Mouse (Mus musculus) lung, postnatal 0 days (tissue): ENCODE results near the gene Pagr1b. TPM values are rescaled to one million over a fixed set of nuclear protein-coding genes. Genes with fewer than 3 reads are reported as not detected.

Source experiments
- ATAC-seq: fragments of 200-750 bp; cut with Nextera tagmentation; 2 replicates; pipeline ENCODE4 v1.8.0; 2017; ENCODE audit warnings: moderate library complexity
- DNase-seq: peaks from one replicate; pipeline ENCODE4 v3.0.0-alpha.2; 2016; ENCODE audit warnings: low spot score
- H3K27ac ChIP-seq: fragments of 300-500 bp; sonication (generic); 2 replicates; pipeline ENCODE4 v1.5.1; 2014; ENCODE audit warnings: antibody characterized with exemption, mild to moderate bottlenecking, low read length, mixed read lengths
- H3K27me3 ChIP-seq: fragments of 300-500 bp; sonication (generic); replicated peaks from 2 replicates; pipeline ENCODE4 v1.6.1; 2014; ENCODE audit warnings: low read length, mixed read lengths; ENCODE audit not compliant: insufficient read depth
- H3K36me3 ChIP-seq: fragments of 300-500 bp; sonication (generic); 2 replicates; pipeline ENCODE4 v1.6.1; 2014; ENCODE audit warnings: low read length, mixed read lengths; ENCODE audit not compliant: insufficient read depth
- H3K4me1 ChIP-seq: fragments of 300-500 bp; sonication (generic); 2 replicates; pipeline ENCODE4 v1.6.1; 2014; ENCODE audit warnings: antibody characterized with exemption, low read depth, low read length, mixed read lengths; ENCODE audit not compliant: insufficient read depth
- H3K4me2 ChIP-seq: fragments of 300-500 bp; sonication (generic); replicated peaks from 2 replicates; pipeline ENCODE4 v1.6.1; 2014; ENCODE audit warnings: low read depth, mild to moderate bottlenecking, low read length, moderate library complexity, mixed read lengths
- H3K4me3 ChIP-seq: fragments of 300-500 bp; sonication (generic); 2 replicates; pipeline ENCODE4 v1.5.1; 2014; ENCODE audit warnings: low read depth, low read length
- H3K9ac ChIP-seq: fragments of 300-500 bp; sonication (generic); replicated peaks from 2 replicates; pipeline ENCODE4 v1.6.1; 2014; ENCODE audit warnings: low read depth, mild to moderate bottlenecking
- H3K9me3 ChIP-seq: fragments of 300-500 bp; sonication (generic); 2 replicates; pipeline ENCODE4 v1.6.1; 2016; ENCODE audit warnings: low read length, mixed read lengths
- CTCF ChIP-seq: IDR thresholded peaks from 2 replicates; pipeline ENCODE4 v1.5.1; 2016; ENCODE audit warnings: antibody characterized with exemption, mild to moderate bottlenecking
- EP300 ChIP-seq: IDR thresholded peaks from 2 replicates; pipeline ENCODE4 v1.6.1; 2016; ENCODE audit warnings: antibody characterized with exemption, mild to moderate bottlenecking, control low read depth
- WGBS: fragments of 180-500 bp; shearing (Covaris S2); extraction: QIAGEN DNeasy Blood & Tissue Kit; methylation state at CpG from one replicate; pipeline ENCODE4 v1.1.7; 2014; 5-methylcytosine and 5-hydroxymethylcytosine counted together
- polyA plus RNA-seq: library from polyadenylated mRNA; unstranded; fragments of >200 nt; fragmentation: Nextera tagmentation; extraction: Ambion mirVana; gene quantifications from 2 replicates; pipeline ENCODE4 v1.2.1, GENCODE M21; 2015

The Pagr1b gene
- polyA plus RNA-seq, 1 experiment from 2014 or later = 1.1 TPM

GRCm38 (mm10) chr7:127017950-127018345 is 1.7 kb upstream of the Pagr1b start:
- no peaks in the 10 kb centered on the region for H3K27me3 ChIP-seq
- no peak overlapping the region for H3K4me3 ChIP-seq
- H3K36me3 ChIP-seq = no peaks in the 10 kb centered on the region; the same call in 1 of the 2 replicates
- WGBS = 31% methylated on average over 6 of the region's 6 CpGs
- H3K27ac ChIP-seq = peak overlapping the region; percentile 3; the same call in 1 of the 2 replicates
- no peaks in the 10 kb centered on the region for H3K9me3 ChIP-seq
- peaks cover 9% of the 10 kb centered on the region; the same call in 1 of the 2 replicates for H3K4me1 ChIP-seq
- no peak for TF ChIP-seq CTCF
- TF ChIP-seq EP300 = no peak
- no peak for ATAC-seq
- H3K4me2 ChIP-seq = no peak overlapping the region
- H3K9ac ChIP-seq = no peak overlapping the region
- no peak for DNase-seq

GRCm38 (mm10) chr7:127016971-127017949 is 976 bp upstream of the Pagr1b start, which contains the start of gene Pagr1a:
TSS of gene Pagr1a (minus strand) at chr7:127017352.
- WGBS = 1% methylated on average over 39 of the region's 39 CpGs
- peak; percentile 85 for ATAC-seq
- H3K4me1 ChIP-seq = peaks cover 9% of the 10 kb centered on the region; the same call in 1 of the 2 replicates

GRCm38 (mm10) chr7:127016486-127016938 is 228 bp upstream of the Pagr1b start:
- H3K36me3 ChIP-seq = no peaks in the 10 kb centered on the region
- peak overlapping the region; percentile 88 for H3K4me2 ChIP-seq
- H3K4me3 ChIP-seq = peak overlapping the region; percentile 62
- peak overlapping the region; percentile 92 for H3K27ac ChIP-seq
- TF ChIP-seq EP300 (no peak), CTCF (no peak)
- H3K4me1 ChIP-seq = peaks cover 7% of the 10 kb centered on the region; the same call in 1 of the 2 replicates
- under 1% methylated on average over 21 of the region's 22 CpGs for WGBS
- peak overlapping the region; percentile 62 for H3K9ac ChIP-seq
- peak; percentile 72 for DNase-seq
- H3K9me3 ChIP-seq = no peaks in the 10 kb centered on the region
- ATAC-seq = peak; percentile 49
- no peaks in the 10 kb centered on the region for H3K27me3 ChIP-seq

More at GRCm38 (mm10) chr7:127016971-127017949, 976 bp upstream of the Pagr1b start, which contains the start of gene Pagr1a:
- no peaks in the 10 kb centered on the region for H3K36me3 ChIP-seq
- peak within 1 kb of the TSS; percentile 62 for H3K9ac ChIP-seq
- DNase-seq = peak; percentile 100
- H3K9me3 ChIP-seq = no peaks in the 10 kb centered on the region
- H3K4me2 ChIP-seq = peak within 1 kb of the TSS; percentile 88
- TF ChIP-seq EP300 (no peak), CTCF (peak; percentile 82)
- H3K27me3 ChIP-seq = no peaks in the 10 kb centered on the region
- peak within 1 kb of the TSS; percentile 92 for H3K27ac ChIP-seq
- H3K4me3 ChIP-seq = peak within 1 kb of the TSS; percentile 62

GRCm38 (mm10) chr7:127016081-127016480 is 203 bp downstream of the Pagr1b start:
- Histone ChIP-seq H3K4me2 (peak overlapping the region; percentile 88), H3K4me1 (peaks cover 4% of the 10 kb centered on the region; the same call in 1 of the 2 replicates), H3K4me3 (peak overlapping the region; percentile 62), H3K36me3 (no peaks in the 10 kb centered on the region), H3K27me3 (no peaks in the 10 kb centered on the region), H3K9me3 (no peaks in the 10 kb centered on the region), H3K9ac (peak overlapping the region; percentile 62), H3K27ac (peak overlapping the region; percentile 92)
- TF ChIP-seq EP300 (no peak), CTCF (no peak)
- peak; percentile 65 for DNase-seq
- 4% methylated on average over 10 of the region's 10 CpGs for WGBS
- peak; percentile 8; the same call in 1 of the 2 replicates for ATAC-seq

- no peak overlapping the region for H3K4me2 ChIP-seq
These were observed 1.3 kb downstream of the Pagr1b start for GRCm38 (mm10) chr7:127014993-127015392.

GRCm38 (mm10) chr7:127014320-127014719 is 2.0 kb downstream of the Pagr1b start, which contains the start of gene Mvp:
TSS of gene Mvp (minus strand) at chr7:127014621.
- no peak for TF ChIP-seq EP300
- TF ChIP-seq CTCF = no peak
- H3K4me3 ChIP-seq = peak within 1 kb of the TSS; percentile 65
- no peaks in the 10 kb centered on the region for H3K27me3 ChIP-seq
- H3K36me3 ChIP-seq = no peaks in the 10 kb centered on the region
- H3K4me2 ChIP-seq = peak within 1 kb of the TSS; percentile 73
- DNase-seq (peak; percentile 92), ATAC-seq (peak; percentile 13; the same call in 1 of the 2 replicates)
- H3K27ac ChIP-seq = peak within 1 kb of the TSS; percentile 83
- WGBS = 10% methylated on average over 11 of the region's 11 CpGs
- peaks cover 4% of the 10 kb centered on the region; the same call in 1 of the 2 replicates for H3K4me1 ChIP-seq
- H3K9me3 ChIP-seq = no peaks in the 10 kb centered on the region
- H3K9ac ChIP-seq = peak within 1 kb of the TSS; percentile 68

More at GRCm38 (mm10) chr7:127014993-127015392, 1.3 kb downstream of the Pagr1b start:
- peaks cover 4% of the 10 kb centered on the region; the same call in 1 of the 2 replicates for H3K4me1 ChIP-seq
- TF ChIP-seq CTCF = no peak
- no peak for TF ChIP-seq EP300
- H3K36me3 ChIP-seq = no peaks in the 10 kb centered on the region
- 93% methylated on average over 12 of the region's 12 CpGs for WGBS
- ATAC-seq (no peak), DNase-seq (no peak)
- 0 out of 2 replicates have a peak overlapping the region, but pooled peaks have one; percentile 38 for H3K27ac ChIP-seq
- no peak overlapping the region for H3K9ac ChIP-seq
- no peaks in the 10 kb centered on the region for H3K9me3 ChIP-seq
- H3K27me3 ChIP-seq = no peaks in the 10 kb centered on the region
- no peak overlapping the region for H3K4me3 ChIP-seq
